Mouse (Mus musculus) v-Abl transformed pro-B cells (cell line): ENCODE data around the gene Wdr37.
"Not testable (repeated sequence)": the region's sequence is repeated elsewhere in the genome, so short reads cannot be mapped to it uniquely, and the experiment has no call there.

Experiments used
- in situ Hi-C, 2 experiments: fragments of 400-800 bp; cut with MboI; formaldehyde crosslinking; loops; one replicate each; pipeline ENCODE4 v1.15.1; 2025; ENCODE audit not compliant: unreplicated experiment in 2 of 2

Wdr37 gene

GRCm38 (mm10) chr13:8871314-8871962 is at the start of gene Wdr37:
Gene Wdr37 (minus strand): TSS chr13:8871909.
- in situ Hi-C loops: loop anchor here (10.0 to 25.0 kb wide), 3 partner anchors 123 to 291 kb away; partner anchors contain the start of genes Gtpbp4 (in 1 of the 2) and Larp4b (in 1 of the 2)

- in situ Hi-C loops: not testable (repeated sequence)
These were observed 42.2 kb upstream of the Wdr37 start for GRCm38 (mm10) chr13:8913890-8914289.

- in situ Hi-C loops: not testable (repeated sequence)
These were observed 34.3 kb upstream of the Wdr37 start for GRCm38 (mm10) chr13:8905986-8906385.

- in situ Hi-C loops: loop anchor here in 1 of 2 experiments (10.0 kb wide), 2 partner anchors 86 to 746 kb away; no protein-coding TSS in a partner anchor
These were observed 16.9 kb upstream of the Wdr37 start for GRCm38 (mm10) chr13:8888603-8889002.

- in situ Hi-C loops: loop anchor here in 1 of 2 experiments (10.0 kb wide), 2 partner anchors 89 to 749 kb away; no protein-coding TSS in a partner anchor
These were observed 14.5 kb upstream of the Wdr37 start for GRCm38 (mm10) chr13:8886185-8886560.

GRCm38 (mm10) chr13:8885445-8886184 is 13.9 kb upstream of the Wdr37 start, which contains the start of gene Idi1:
Gene Idi1 (plus strand): TSS chr13:8885501.
- in situ Hi-C loops: loop anchor here in 1 of 2 experiments (10.0 kb wide), 2 partner anchors 89 to 749 kb away; no protein-coding TSS in a partner anchor

GRCm38 (mm10) chr13:8883870-8884269 is 12.2 kb upstream of the Wdr37 start:
- in situ Hi-C loops: loop anchor here in 1 of 2 experiments (10.0 kb wide), 2 partner anchors 91 to 751 kb away; no protein-coding TSS in a partner anchor

- in situ Hi-C loops: loop anchor here in 1 of 2 experiments (10.0 kb wide), 2 partner anchors 93 to 753 kb away; no protein-coding TSS in a partner anchor
These were observed 9.9 kb upstream of the Wdr37 start for GRCm38 (mm10) chr13:8881611-8882010.

- in situ Hi-C loops: loop anchor here (10.0 to 25.0 kb wide), 3 partner anchors 121 to 289 kb away; partner anchors contain the start of genes Gtpbp4 (in 1 of the 2) and Larp4b (in 1 of the 2)
These were observed 2.1 kb upstream of the Wdr37 start for GRCm38 (mm10) chr13:8873776-8874175.

- in situ Hi-C loops: loop anchor here (10.0 to 25.0 kb wide), 3 partner anchors 124 to 292 kb away; partner anchors contain the start of genes Gtpbp4 (in 1 of the 2) and Larp4b (in 1 of the 2)
These were observed 997 bp downstream of the Wdr37 start for GRCm38 (mm10) chr13:8870510-8871313.

GRCm38 (mm10) chr13:8870160-8870509 is 1.6 kb downstream of the Wdr37 start:
- in situ Hi-C loops: loop anchor here (10.0 to 25.0 kb wide), 3 partner anchors 125 to 292 kb away; partner anchors contain the start of genes Gtpbp4 (in 1 of the 2) and Larp4b (in 1 of the 2)

GRCm38 (mm10) chr13:8869578-8870157 is 2.0 kb downstream of the Wdr37 start:
- in situ Hi-C loops: loop anchor here (10.0 to 25.0 kb wide), 3 partner anchors 125 to 293 kb away; partner anchors contain the start of genes Gtpbp4 (in 1 of the 2) and Larp4b (in 1 of the 2)

- in situ Hi-C loops: loop anchor here in 1 of 2 experiments (25.0 kb wide), 1 partner anchor 296 kb away; no protein-coding TSS in a partner anchor
These were observed 5.1 kb downstream of the Wdr37 start for GRCm38 (mm10) chr13:8866612-8867011.

GRCm38 (mm10) chr13:8864990-8865389 is 6.7 kb downstream of the Wdr37 start:
- in situ Hi-C loops: loop anchor here in 1 of 2 experiments (25.0 kb wide), 1 partner anchor 297 kb away; no protein-coding TSS in a partner anchor

GRCm38 (mm10) chr13:8860861-8861260 is 10.8 kb downstream of the Wdr37 start:
- in situ Hi-C loops: loop anchor here in 1 of 2 experiments (25.0 kb wide), 1 partner anchor 301 kb away; no protein-coding TSS in a partner anchor

GRCm38 (mm10) chr13:8858453-8858852 is 13.3 kb downstream of the Wdr37 start:
- in situ Hi-C loops: loop anchor here in 1 of 2 experiments (25.0 kb wide), 1 partner anchor 304 kb away; no protein-coding TSS in a partner anchor

GRCm38 (mm10) chr13:8854769-8855168 is 16.9 kb downstream of the Wdr37 start:
- in situ Hi-C loops: loop anchor here in 1 of 2 experiments (25.0 kb wide), 1 partner anchor 308 kb away; no protein-coding TSS in a partner anchor

- in situ Hi-C loops: loop anchor here in 1 of 2 experiments (25.0 kb wide), 1 partner anchor 309 kb away; no protein-coding TSS in a partner anchor
These were observed 18.3 kb downstream of the Wdr37 start for GRCm38 (mm10) chr13:8853424-8853823.

- in situ Hi-C loops: loop anchor here (10.0 to 25.0 kb wide), 2 partner anchors 125 to 988 kb away; no protein-coding TSS in a partner anchor
These were observed 22.4 kb downstream of the Wdr37 start for GRCm38 (mm10) chr13:8849311-8849710.
